Mouse (Mus musculus): ENCODE results near the gene Xkr8.

DNA sequence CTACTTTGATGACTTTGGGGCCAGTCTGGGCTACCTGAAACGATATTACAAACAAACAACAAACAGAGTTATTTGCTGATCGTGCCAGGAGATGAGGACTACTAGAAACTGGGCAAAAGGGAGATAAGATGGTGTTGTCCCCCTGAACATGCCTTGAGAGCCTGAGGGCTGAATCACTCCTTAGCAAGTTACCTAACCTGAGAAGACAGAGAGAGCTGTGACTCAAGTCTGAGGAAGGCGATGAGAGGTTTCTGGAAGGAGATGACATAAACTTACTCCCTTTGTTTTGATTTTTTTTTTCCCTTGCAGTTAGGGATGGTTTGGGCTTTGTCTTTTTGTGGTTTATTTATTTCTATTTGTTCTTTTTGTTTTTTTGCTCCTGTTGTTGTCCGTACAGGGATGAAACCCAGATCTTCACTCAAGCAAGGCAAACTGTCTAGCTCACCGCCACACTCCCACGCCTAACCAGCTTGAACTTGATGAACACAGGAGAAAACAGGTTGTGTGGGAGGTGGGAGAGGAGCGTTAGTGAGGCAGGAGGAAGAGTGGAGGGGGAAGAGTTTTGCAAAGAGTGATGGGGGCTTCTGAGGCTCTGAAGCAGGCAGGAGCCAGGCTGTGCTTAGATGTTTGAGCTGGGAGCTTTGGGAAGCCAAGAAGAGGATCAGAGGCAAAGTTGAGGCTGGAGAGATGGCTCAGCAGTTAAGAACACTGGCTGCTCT lies 25.4 kb upstream of the Xkr8 start:
- TF ChIP-seq CTCF (IDR thresholded peaks at IDR 0.05; ENCODE audit: control insufficient read depth, insufficient read depth, insufficient read length): no peak
- no peak for TF ChIP-seq MYOG (IDR thresholded peaks at IDR 0.05; ENCODE audit: control insufficient read depth, extremely low read depth, insufficient read length)
- peak; percentile 29 for TF ChIP-seq FOSL1 (IDR thresholded peaks at IDR 0.05; ENCODE audit: insufficient read depth, low read length, poor library complexity, severe bottlenecking)
